Mouse (Mus musculus) heart, adult 11 months (tissue): ENCODE measurements at regions not wholly inside any gene's neighbourhood (a gene's known extent, or its start where the extent isn't known, plus 50 kb on each side); places are given as distances from the start of the nearest gene placed in this dataset.
"Not testable (repeated sequence)": the region's sequence is repeated elsewhere in the genome, so short reads cannot be mapped to it uniquely, and the experiment has no call there.

Experiments used
- DNase-seq: peaks from one replicate; pipeline ENCODE4 v3.0.0; 2022

- DNase-seq, result no peak
Measured at GRCm38 (mm10) chr15:16130862-16131261, 597.7 kb upstream of the Cdh9 start.

DNA sequence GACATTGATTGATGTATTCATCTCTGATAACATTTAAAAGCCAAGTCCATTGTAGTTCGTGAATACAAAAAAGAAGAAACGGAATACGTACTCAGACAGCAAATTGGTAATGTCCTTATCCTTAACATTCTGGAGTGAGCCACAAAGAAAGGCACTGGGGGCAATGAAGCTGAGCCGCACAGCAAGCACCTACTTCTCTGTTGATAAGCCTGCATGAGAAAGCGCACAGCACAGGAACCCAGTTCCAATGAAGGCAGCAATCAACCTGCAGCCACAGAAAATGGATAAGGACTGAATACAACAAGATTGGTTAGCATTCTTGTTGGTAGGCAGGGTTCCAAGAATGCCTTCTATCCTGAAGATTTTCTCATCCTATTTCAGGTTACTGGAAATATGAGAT, 570.4 kb upstream of the Cdh9 start:
- DNase-seq, result peak; percentile 64

DNA sequence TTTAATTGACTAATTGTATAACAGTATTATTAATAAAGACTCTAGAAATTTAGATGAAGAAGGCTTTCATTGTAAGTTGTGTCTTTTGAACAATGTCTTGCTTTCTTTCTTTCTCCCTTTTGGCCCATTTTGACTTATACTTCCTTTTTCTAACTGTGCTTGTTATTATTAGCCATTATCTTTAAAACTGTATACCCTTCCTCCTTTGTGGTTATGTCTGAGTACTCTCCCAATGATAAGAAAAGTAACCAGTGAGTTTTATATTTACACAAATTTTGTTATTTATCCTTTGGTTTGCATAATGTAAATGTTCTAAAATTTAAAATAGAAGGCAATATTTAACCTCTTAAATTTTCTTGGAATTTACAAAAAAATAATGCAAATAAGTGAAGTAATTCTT, 564.6 kb upstream of the Cdh9 start:
- no peak for DNase-seq

DNA sequence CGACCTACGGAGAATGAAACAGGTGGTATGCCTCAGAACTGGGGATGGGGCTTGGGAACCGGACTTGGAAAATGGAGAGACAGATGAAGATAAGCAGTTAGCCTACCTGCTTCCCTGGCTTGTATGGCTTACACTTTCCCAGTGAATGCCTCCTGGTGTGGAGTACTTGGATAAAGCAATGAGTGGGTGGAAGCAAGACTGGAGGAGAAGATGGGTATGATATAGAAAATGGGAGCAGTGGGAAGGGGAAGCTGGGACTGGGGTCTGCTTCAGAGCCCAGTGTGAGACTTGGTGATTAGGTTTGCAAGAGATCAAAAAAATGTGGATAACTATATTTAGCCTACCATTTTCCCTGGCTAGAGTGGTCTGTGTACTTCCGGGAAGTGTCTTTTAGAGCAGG, 515.2 kb upstream of the Cdh9 start:
- DNase-seq, result peak; percentile 71

GRCm38 (mm10) chr15:16221648-16222047, 506.9 kb upstream of the Cdh9 start:
- no peak for DNase-seq

GRCm38 (mm10) chr15:16248595-16248994, 480.0 kb upstream of the Cdh9 start:
- DNase-seq, result no peak

GRCm38 (mm10) chr15:16285166-16285565, 443.4 kb upstream of the Cdh9 start:
- DNase-seq, result no peak

- not testable (repeated sequence) for DNase-seq
Measured at GRCm38 (mm10) chr15:16294553-16294952, 434.0 kb upstream of the Cdh9 start.

- no peak for DNase-seq
Measured at GRCm38 (mm10) chr15:16309678-16310077, 418.9 kb upstream of the Cdh9 start.

DNA sequence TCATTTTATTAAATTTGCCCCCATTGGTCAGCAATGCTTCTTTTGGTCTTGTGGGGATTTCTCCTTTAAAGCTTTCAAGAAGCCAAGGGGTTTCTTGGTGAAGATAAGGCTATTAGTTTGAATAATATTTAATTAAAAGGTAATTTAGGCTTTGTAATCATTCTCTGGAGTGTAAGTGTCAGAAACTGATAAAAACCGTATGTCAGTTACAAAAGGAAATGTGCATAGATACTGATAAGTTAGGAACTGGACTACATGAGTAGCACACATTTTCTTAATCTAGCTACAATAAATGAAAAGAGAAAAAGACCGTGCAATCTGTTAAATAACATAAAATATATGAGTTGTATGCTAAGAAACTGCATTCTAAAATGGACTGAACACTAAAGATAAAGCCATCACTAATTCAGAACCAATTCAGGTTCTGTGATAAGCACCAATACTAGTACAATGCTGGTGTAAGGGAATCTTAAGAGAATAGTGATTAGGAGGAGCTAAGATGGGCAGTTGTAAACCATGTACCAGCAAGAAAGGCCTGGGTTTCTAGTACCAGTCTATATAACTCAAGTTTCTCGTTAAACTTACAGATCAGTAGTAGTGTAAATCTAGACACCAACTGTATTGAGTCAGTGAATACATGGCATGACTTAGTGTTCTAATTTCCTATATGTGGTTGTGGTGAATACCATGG, 416.5 kb upstream of the Cdh9 start:
- no peak for DNase-seq

DNA sequence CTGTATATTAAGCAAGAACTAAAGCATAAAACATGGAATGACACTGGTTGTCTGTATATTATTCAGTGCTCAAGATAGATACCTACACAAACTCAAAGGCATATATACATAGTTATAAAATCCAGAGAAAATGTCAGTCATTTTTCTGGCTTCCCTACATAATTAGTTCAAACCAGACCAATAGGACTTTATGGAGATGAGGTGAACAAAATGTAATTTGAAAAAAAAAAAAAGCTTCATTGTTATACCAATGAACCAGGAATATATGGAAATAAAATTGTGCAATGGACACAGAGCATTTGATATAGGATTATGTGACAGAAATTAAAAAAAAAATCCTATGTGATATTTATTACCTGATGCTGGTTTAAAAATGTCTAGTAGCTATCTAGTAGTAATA, 415.8 kb upstream of the Cdh9 start:
- DNase-seq, result no peak

GRCm38 (mm10) chr15:16313818-16314217, 414.7 kb upstream of the Cdh9 start:
- DNase-seq, result no peak

DNA sequence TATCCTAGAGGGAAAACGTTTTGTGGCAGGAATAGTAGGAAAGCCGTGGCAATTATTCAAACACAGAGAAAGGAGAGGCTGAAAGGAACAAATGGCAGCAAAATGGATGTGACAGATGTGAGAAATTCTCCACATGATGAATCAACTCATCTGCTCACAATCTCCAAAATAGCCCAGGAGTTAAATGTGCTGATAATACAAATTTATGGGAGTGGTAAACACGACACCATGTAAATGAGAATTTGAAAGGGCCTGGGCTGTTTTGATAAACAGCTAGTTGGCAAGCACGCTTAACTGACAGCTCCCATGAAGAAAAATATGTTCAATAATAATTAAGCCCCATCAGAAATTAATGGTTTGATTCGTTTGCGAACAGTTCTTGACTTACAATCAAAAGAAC, 413.9 kb upstream of the Cdh9 start:
- DNase-seq, result no peak

- DNase-seq, result no peak
Measured at GRCm38 (mm10) chr15:16315085-16315484, 413.5 kb upstream of the Cdh9 start.

DNA sequence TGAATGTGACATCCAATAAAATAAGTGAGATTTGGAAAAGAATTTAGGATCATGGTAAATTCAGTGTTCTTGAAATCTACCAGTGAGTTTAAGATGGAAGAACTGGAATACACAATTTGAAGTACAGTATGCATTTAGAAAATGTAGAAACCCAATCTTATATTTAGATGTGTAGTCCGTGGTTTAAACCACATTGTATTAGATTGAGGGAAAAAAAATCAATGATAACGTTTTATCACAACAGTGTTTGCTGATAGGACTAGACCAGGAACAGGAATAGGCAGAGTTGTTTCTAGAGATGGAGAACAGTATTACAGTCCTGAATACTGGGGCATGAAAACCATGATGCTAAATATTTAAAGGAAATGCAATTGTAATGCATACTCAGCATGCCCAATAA, 402.2 kb upstream of the Cdh9 start:
- DNase-seq, result no peak
